Mouse (Mus musculus) forebrain, postnatal 0 days (tissue): ENCODE data around the gene Map2. TPM values are rescaled to one million over a fixed set of nuclear protein-coding genes. Genes with fewer than 3 reads are reported as not detected.

ENCODE experiments used
- ATAC-seq: fragments of 200-750 bp; cut with Nextera tagmentation; 2 replicates; pipeline ENCODE4 v1.8.0; 2017; ENCODE audit warnings: mild to moderate bottlenecking, moderate library complexity
- DNase-seq: peaks from one replicate; pipeline ENCODE4 v3.0.0-alpha.2; 2015
- H3K27ac ChIP-seq: fragments of 300-500 bp; sonication (generic); 2 replicates; pipeline ENCODE4 v1.5.1; 2014; ENCODE audit warnings: low read depth, mild to moderate bottlenecking, antibody characterized with exemption, low read length, moderate library complexity, mixed read lengths
- H3K27me3 ChIP-seq: fragments of 300-500 bp; sonication (generic); 2 replicates; pipeline ENCODE4 v1.6.1; 2014; ENCODE audit warnings: mild to moderate bottlenecking, low read length, mixed read lengths; ENCODE audit not compliant: insufficient read depth
- H3K36me3 ChIP-seq: fragments of 300-500 bp; sonication (generic); 2 replicates; pipeline ENCODE4 v1.6.1; 2014; ENCODE audit warnings: mild to moderate bottlenecking, moderate library complexity; ENCODE audit not compliant: insufficient read depth
- H3K4me1 ChIP-seq: fragments of 300-500 bp; sonication (generic); 2 replicates; pipeline ENCODE4 v1.6.1; 2014; ENCODE audit warnings: antibody characterized with exemption; ENCODE audit not compliant: insufficient read depth
- H3K4me2 ChIP-seq: fragments of 300-500 bp; sonication (generic); 2 replicates; pipeline ENCODE4 v1.6.1; 2014; ENCODE audit warnings: low read depth, mild to moderate bottlenecking, moderate library complexity
- H3K4me3 ChIP-seq: fragments of 300-500 bp; sonication (generic); 2 replicates; pipeline ENCODE4 v1.5.1; 2014; ENCODE audit warnings: low read depth, low read length, mixed read lengths
- H3K9ac ChIP-seq: fragments of 300-500 bp; sonication (generic); 2 replicates; pipeline ENCODE4 v1.6.1; 2014; ENCODE audit warnings: mild to moderate bottlenecking
- H3K9me3 ChIP-seq: fragments of 300-500 bp; sonication (generic); 2 replicates; pipeline ENCODE4 v1.6.1; 2016; ENCODE audit warnings: low read length
- CTCF ChIP-seq: sonication (generic); IDR thresholded peaks from 2 replicates; pipeline ENCODE4 v1.5.1; 2016; ENCODE audit warnings: antibody characterized with exemption, control low read depth, low read depth
- WGBS: fragments of 180-500 bp; shearing (Covaris S2); extraction: QIAGEN DNeasy Blood & Tissue Kit; methylation state at CpG from one replicate; pipeline ENCODE4 v1.1.7; 2014; 5-methylcytosine and 5-hydroxymethylcytosine counted together
- polyA plus RNA-seq: library from polyadenylated mRNA; unstranded; fragments of >200 nt; fragmentation: Nextera tagmentation; extraction: Ambion mirVana; gene quantifications from 2 replicates; pipeline ENCODE4 v1.2.1, GENCODE M21; 2015
- total RNA-seq: library from RNA; depleted of rRNA; stranded (reverse); fragments of >200 nt; gene quantifications from 2 replicates; pipeline ENCODE4 v1.2.3, GENCODE M21; 2014

The Map2 gene
- total and polyA plus RNA-seq, 2 experiments from 2014 or later: 291 to 1,278 TPM

GRCm38 (mm10) chr1:66386751-66387452 is 211.8 kb downstream of the Map2 start:
- Histone ChIP-seq H3K4me2 (peak overlapping the region; percentile 55), H3K9me3 (no peaks in the 10 kb centered on the region), H3K4me1 (peaks cover 15% of the 10 kb centered on the region; the same call in 1 of the 2 replicates), H3K36me3 (peaks cover 6% of the 10 kb centered on the region; the same call in 1 of the 2 replicates), H3K9ac (peak overlapping the region; percentile 46), H3K27me3 (no peaks in the 10 kb centered on the region), H3K4me3 (peak overlapping the region; percentile 33), H3K27ac (peak overlapping the region; percentile 89)
- TF ChIP-seq CTCF: no peak
- 4% methylated on average over 10 of the region's 10 CpGs for WGBS
- ATAC-seq (peak; percentile 97), DNase-seq (peak; percentile 90)

GRCm38 (mm10) chr1:66388561-66388960 is 213.5 kb downstream of the Map2 start:
- H3K4me1 ChIP-seq: peaks cover 15% of the 10 kb centered on the region; the same call in 1 of the 2 replicates
- 9% methylated on average over 8 of the region's 8 CpGs for WGBS
- H3K4me3 ChIP-seq: peak overlapping the region; percentile 24; the same call in 1 of the 2 replicates
- DNase-seq (peak; percentile 39), ATAC-seq (no peak)
- peak overlapping the region; percentile 46 for H3K4me2 ChIP-seq
- H3K27ac ChIP-seq: 0 out of 2 replicates have a peak overlapping the region, but pooled peaks have one; percentile 16
- no peak for TF ChIP-seq CTCF
- no peaks in the 10 kb centered on the region for H3K27me3 ChIP-seq
- peak overlapping the region; percentile 37 for H3K9ac ChIP-seq
- no peaks in the 10 kb centered on the region for H3K9me3 ChIP-seq
- no peaks in the 10 kb centered on the region for H3K36me3 ChIP-seq

- 0 out of 2 replicates have a peak, but pooled peaks cover 6% of the 10 kb centered on the region for H3K4me1 ChIP-seq
- H3K27me3 ChIP-seq: no peaks in the 10 kb centered on the region
- H3K4me2 ChIP-seq: no peak overlapping the region
- no peak overlapping the region for H3K9ac ChIP-seq
- H3K9me3 ChIP-seq: no peaks in the 10 kb centered on the region
- 9% methylated on average over 8 of the region's 8 CpGs for WGBS
- DNase-seq (peak; percentile 54), ATAC-seq (peak; percentile 81)
- peak overlapping the region; percentile 24; the same call in 1 of the 2 replicates for H3K27ac ChIP-seq
- no peak for TF ChIP-seq CTCF
- H3K36me3 ChIP-seq: peaks cover 7% of the 10 kb centered on the region
- no peak overlapping the region for H3K4me3 ChIP-seq
Measured at GRCm38 (mm10) chr1:66394944-66395637, 220.0 kb downstream of the Map2 start.

GRCm38 (mm10) chr1:66395826-66396225 is 220.8 kb downstream of the Map2 start:
- DNase-seq (no peak), ATAC-seq (no peak)
- H3K36me3 ChIP-seq: peaks cover 7% of the 10 kb centered on the region
- no peak overlapping the region for H3K4me3 ChIP-seq
- H3K9ac ChIP-seq: no peak overlapping the region
- 0 out of 2 replicates have a peak, but pooled peaks cover 6% of the 10 kb centered on the region for H3K4me1 ChIP-seq
- H3K4me2 ChIP-seq: no peak overlapping the region
- H3K27me3 ChIP-seq: no peaks in the 10 kb centered on the region
- no peak for TF ChIP-seq CTCF
- H3K27ac ChIP-seq: peak overlapping the region; percentile 24; the same call in 1 of the 2 replicates
- WGBS: 34% methylated on average over 2 of the region's 2 CpGs
- H3K9me3 ChIP-seq: no peaks in the 10 kb centered on the region

GRCm38 (mm10) chr1:66401902-66402301 is 226.8 kb downstream of the Map2 start:
- H3K9ac ChIP-seq: no peak overlapping the region
- peaks cover 42% of the 10 kb centered on the region for H3K36me3 ChIP-seq
- H3K4me2 ChIP-seq: no peak overlapping the region
- DNase-seq (no peak), ATAC-seq (peak; percentile 57)
- no peaks in the 10 kb centered on the region for H3K9me3 ChIP-seq
- H3K4me3 ChIP-seq: no peak overlapping the region
- no peak overlapping the region for H3K27ac ChIP-seq
- H3K27me3 ChIP-seq: no peaks in the 10 kb centered on the region
- 19% methylated on average over 9 of the region's 9 CpGs for WGBS
- no peaks in the 10 kb centered on the region for H3K4me1 ChIP-seq
- TF ChIP-seq CTCF: no peak

GRCm38 (mm10) chr1:66407270-66407967 is 232.3 kb downstream of the Map2 start:
- DNase-seq (no peak), ATAC-seq (peak; percentile 68)
- Histone ChIP-seq H3K9ac (no peak overlapping the region), H3K36me3 (peaks cover 59% of the 10 kb centered on the region), H3K27ac (no peak overlapping the region; the same call in 1 of the 2 replicates), H3K4me2 (no peak overlapping the region), H3K9me3 (no peaks in the 10 kb centered on the region), H3K4me1 (no peaks in the 10 kb centered on the region), H3K27me3 (no peaks in the 10 kb centered on the region), H3K4me3 (no peak overlapping the region)
- 66% methylated on average over 13 of the region's 13 CpGs for WGBS
- peak; percentile 39 for TF ChIP-seq CTCF
